Mouse (Mus musculus) A20 (cell line): ENCODE results near the gene Gm15130.

Experiments used
- DNase-seq: peaks from one replicate; pipeline ENCODE4 v3.0.0-alpha.2; 2011; ENCODE audit warnings: low read depth, low spot score

Gene Gm15130

GRCm38 (mm10) chr2:111152836-111153235 lies at the start of gene Gm15130:
Gene Gm15130, minus strand, starts transcription at chr2:111152936.
- no peak for DNase-seq

GRCm38 (mm10) chr2:111182068-111182467 lies 29.3 kb upstream of the Gm15130 start:
- no peak for DNase-seq

- DNase-seq = no peak
These were observed 17.0 kb downstream of the Gm15130 start for GRCm38 (mm10) chr2:111135739-111136138.

GRCm38 (mm10) chr2:111105882-111106281 lies 46.9 kb downstream of the Gm15130 start, which contains the start of gene Gm13941:
Gene Gm13941, minus strand, starts transcription at chr2:111105982.
- no peak for DNase-seq
